Mouse (Mus musculus) left cerebral cortex, adult 8-10 months (tissue): ENCODE measurements at regions not wholly inside any gene's neighbourhood (a gene's known extent, or its start where the extent isn't known, plus 50 kb on each side); places are given as distances from the start of the nearest gene placed in this dataset.

Experiments used
- DNase-seq, 2 experiments: peaks; one replicate each; pipeline ENCODE4 v3.0.0; 2022; ENCODE audit warnings: low spot score in 2 of 2

- DNase-seq = no peak
Observed at GRCm38 (mm10) chr4:17629367-17629766, 1975.9 kb upstream of the Gm12353 start.

GRCm38 (mm10) chr4:17635549-17636530, 1969.4 kb upstream of the Gm12353 start:
- DNase-seq = peak; percentile 5 to 88

- no peak for DNase-seq
Observed at GRCm38 (mm10) chr4:17646712-17647111, 1958.5 kb upstream of the Gm12353 start.

GRCm38 (mm10) chr4:17649350-17649749, 1955.9 kb upstream of the Gm12353 start:
- DNase-seq = no peak

GRCm38 (mm10) chr4:17653551-17653950, 1951.7 kb upstream of the Gm12353 start:
- no peak for DNase-seq

- no peak for DNase-seq
Observed at GRCm38 (mm10) chr4:17667267-17667850, 1937.9 kb upstream of the Gm12353 start.
